Mouse (Mus musculus) heart, adult 2 months (tissue): ENCODE measurements around the gene Larp1.

Experiments
- CTCF ChIP-seq: fragments of 200-600 bp; IDR thresholded peaks from 2 replicates; pipeline ENCODE4 v1.8.1; 2022; ENCODE audit warnings: antibody characterized with exemption, mild to moderate bottlenecking, moderate library complexity
- POLR2A ChIP-seq: fragments of 200-500 bp; IDR thresholded peaks from 2 replicates; pipeline ENCODE4 v1.6.1; 2011; ENCODE audit warnings: mild to moderate bottlenecking, low read depth, low read length, control low read depth; ENCODE audit not compliant: insufficient read depth

- TF ChIP-seq POLR2A (no peak), CTCF (no peak)
Observed at GRCm38 (mm10) chr11:58097621-58098365, 88.9 kb downstream of the Larp1 start.
